Mouse (Mus musculus): Measurements from ENCODE around the gene Shisa7.
"Not testable (repeated sequence)": the region's sequence is repeated elsewhere in the genome, so short reads cannot be mapped to it uniquely, and the experiment has no call there.

The Shisa7 gene

GRCm38 (mm10) chr7:4844245-4844916 lies at the start of gene Shisa7:
Gene Shisa7 (minus strand): TSS chr7:4844696.
- no peak for DNase-seq (ENCODE audit: low read depth)

DNA sequence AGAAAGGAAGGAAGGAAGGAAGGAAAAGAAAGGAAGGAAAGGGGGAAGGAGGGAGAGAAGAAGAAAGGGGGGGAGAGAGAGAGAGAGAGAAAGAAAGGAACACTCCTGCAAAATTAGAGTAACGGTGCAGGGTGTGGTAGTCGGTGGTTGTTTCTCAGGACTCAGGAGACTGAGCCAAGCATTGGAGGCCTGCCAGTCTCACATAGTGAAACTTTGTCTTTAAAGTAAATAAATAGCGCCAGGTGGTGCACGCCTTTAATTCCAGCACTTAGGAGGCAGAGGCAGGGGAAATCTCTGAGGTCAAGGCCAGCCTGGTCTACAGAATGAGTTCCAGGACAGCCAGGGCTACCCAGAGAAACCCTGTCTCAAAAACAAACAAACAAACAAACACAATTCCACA lies 42.2 kb upstream of the Shisa7 start:
- DNase-seq (ENCODE audit: low read depth): no peak

DNA sequence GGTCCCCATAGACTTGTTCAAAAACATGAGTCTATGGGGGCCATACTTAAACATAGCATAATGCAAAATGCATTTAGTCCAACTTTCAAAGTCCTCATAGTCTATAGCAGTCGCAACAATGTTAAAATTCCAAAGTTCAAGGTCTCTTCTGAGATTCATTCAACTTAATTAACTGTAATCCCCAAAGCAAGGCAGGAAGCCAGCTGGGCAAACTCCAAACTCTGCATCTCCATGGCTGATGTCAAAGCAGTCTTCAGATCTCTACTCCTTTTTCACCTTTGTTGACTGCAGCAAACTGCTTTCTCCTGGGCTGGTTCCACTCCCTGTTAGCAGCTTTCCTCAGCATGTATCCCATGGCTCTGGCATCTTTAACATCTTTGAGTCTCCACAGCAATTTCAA lies 34.5 kb upstream of the Shisa7 start:
- DNase-seq (ENCODE audit: low read depth): not testable (repeated sequence)

DNA sequence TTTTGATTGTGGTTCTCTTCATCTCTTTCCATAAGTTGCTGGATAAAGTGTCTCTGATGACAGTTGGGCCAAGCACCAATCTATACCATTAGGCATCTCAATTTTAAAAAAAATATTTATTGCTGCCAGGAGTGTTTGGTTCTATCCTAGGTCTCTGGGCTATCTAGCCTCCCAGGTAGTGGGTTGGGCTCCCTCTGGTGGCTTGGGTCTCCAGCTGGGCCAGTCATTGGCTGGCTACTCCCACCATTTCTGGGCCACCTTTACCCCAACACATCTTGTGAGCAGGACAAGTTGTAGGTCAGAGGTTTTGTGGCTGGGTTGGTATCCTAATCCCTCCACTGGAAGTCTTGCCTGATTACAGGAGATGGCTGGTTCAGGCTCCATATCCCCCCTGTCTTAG lies 33.7 kb upstream of the Shisa7 start:
- DNase-seq (ENCODE audit: low read depth): peak; percentile 20

GRCm38 (mm10) chr7:4877226-4877625 lies 32.7 kb upstream of the Shisa7 start:
- DNase-seq (ENCODE audit: low read depth): no peak

DNA sequence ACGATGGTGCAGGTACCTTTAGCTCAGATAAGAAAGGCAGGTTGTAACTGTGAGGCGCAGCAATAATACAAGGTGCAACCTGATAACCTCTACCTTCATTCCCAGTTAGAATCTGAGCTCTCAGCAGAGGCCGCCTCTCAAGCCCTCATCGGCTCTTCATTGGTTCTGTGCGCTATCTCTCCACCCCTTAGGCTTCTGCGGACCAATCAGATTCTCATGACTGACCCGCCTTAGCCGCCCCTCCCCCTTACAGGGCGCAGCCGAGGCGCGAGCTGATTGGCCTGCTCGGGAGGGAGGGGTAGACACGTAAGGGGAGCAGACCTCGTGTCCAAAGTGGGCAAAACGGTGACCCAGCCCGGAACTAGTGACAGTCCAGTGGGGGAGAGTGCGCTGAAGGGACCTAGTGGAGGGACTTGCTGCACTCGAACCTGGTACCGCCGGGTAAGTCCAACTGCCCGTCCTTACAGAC lies 32.3 kb upstream of the Shisa7 start, which contains the start of gene Isoc2a:
Gene Isoc2a (plus strand): TSS at position 401 of the 469 bp plus-strand sequence.
- peak; percentile 95 for DNase-seq (ENCODE audit: low read depth)

GRCm38 (mm10) chr7:4870133-4870532 lies 25.6 kb upstream of the Shisa7 start, which contains the start of gene Isoc2b:
Gene Isoc2b (minus strand): TSS chr7:4870258.
- no peak for DNase-seq (ENCODE audit: low read depth)

GRCm38 (mm10) chr7:4866631-4867180 lies 22.2 kb upstream of the Shisa7 start:
- peak; percentile 37 for DNase-seq (ENCODE audit: low read depth)

DNA sequence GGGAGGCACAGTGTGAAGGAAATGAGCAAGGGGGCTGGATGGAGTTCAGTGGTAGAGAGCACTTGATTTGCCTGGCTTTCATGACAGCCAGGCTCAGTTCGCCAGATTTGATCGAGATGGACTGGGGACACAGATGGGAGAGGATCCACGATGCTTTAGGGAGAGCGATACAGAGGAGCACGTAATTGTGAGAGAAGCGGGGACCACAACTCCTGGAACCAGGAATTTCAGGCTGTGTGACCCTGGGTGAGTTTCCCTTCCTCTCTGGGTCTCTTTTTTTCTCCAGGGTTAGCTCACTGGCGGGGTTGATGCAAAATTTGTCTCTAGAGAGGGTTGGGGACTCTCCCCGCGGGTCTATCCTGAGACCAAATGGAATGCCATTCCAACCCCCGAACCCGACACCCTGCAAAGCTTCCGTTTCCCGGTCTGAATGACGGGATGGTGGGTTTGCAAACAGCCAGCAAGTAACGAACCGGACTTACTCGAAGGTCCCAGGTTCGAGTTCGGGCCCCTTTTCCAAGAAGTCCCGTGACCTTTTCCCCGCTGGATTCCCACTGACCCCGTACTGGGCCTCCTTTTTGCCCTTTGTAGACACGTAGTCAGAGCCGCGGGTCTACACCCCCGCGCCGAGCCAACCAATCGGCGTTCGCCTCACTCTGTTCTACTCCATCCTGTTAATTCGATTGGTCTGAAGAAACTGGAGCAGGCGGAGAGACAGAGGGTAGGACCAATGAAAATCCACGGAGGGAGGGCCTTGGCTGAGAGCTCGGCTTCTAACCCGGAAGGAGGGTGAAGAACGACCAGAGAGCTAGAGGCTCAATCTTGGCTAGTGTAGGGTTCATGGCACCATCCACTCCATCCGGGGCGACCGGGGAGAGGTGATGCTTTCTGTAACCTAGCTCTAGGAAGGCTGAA lies 21.3 kb upstream of the Shisa7 start:
- DNase-seq (ENCODE audit: low read depth): peak; percentile 96

- peak; percentile 72 for DNase-seq (ENCODE audit: low read depth)
These were observed 20.6 kb upstream of the Shisa7 start for GRCm38 (mm10) chr7:4865090-4865489.

DNA sequence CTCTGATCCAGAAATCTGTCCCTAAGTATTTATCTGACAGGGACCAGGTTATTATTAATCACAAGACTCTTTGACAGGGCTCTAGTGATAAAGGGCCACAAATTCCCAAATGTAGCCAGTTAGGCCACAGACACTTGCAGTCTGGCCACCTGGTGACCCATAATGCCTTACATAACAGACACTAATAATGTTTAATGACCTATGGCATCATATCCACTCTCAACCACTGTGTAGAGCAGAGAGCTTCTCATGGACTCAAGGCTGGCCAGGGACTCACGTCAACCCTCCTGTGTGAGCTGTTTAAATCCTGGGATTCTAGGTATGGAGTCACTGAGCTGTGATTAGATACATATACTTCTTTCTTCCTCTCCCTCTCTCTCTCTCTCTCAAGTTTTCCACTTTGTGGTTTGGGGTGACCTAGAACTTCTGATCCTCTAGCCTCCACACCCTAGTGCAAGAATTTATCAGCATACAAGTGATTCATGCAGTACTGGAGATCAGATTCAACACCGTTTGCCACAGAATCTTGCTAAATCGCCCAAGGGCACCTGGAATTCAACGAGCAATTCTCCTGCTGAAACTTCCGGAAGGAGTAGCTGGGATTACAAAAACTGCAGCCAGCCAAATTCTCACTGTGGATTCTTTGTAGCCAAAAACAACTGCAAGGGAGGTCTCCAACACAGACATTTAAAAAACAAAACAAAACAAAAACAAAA lies 19.8 kb upstream of the Shisa7 start:
- DNase-seq (ENCODE audit: low read depth): no peak

DNA sequence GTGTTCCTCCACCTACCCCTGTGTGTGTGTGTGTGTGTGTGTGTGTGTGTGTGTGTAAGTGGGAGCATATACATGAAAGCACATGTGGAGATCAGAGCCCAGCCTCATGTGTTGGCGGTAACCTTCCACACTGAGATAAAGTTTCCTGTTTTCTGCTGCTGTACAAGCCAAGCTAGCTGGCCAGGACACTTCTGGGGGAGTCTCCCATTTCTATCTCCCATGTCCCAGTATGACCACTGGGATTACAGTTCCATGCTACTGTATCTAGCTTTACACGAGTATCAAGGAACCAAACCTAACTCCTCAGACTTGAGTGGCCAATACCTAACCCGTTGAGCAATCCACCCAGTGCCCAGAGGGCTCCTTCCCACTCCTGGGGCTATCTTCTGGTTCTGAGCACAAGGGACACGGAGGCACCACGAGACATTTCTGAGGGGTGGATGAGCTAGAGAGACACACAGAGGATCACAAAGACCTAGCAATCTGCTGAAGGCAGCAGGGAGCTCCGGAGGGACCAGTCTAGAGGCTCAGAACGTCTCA lies 19.1 kb upstream of the Shisa7 start:
- no peak for DNase-seq (ENCODE audit: low read depth)

- DNase-seq (ENCODE audit: low read depth): peak; percentile 62
These were observed 18.5 kb upstream of the Shisa7 start for GRCm38 (mm10) chr7:4863041-4863440.

DNA sequence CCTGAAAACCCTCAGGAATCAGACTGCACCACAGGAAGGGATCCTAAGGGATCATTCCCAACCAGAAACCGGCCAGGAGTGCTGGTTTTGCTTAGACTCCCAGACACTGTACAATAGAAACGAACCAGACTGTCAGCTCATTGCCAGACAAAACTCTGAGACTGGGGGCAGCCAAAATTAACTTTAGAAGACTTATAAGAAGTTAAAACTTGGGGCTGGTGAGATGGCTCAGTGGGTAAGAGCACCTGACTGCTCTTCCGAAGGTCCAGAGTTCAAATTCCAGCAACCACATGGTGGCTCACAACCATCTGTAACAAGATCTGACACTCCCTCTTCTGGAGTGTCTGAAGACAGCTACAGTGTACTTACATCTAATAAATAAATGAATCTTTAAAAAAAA lies 16.4 kb upstream of the Shisa7 start:
- DNase-seq (ENCODE audit: low read depth): not testable (repeated sequence)

- no peak for DNase-seq (ENCODE audit: low read depth)
These were observed 15.0 kb upstream of the Shisa7 start for GRCm38 (mm10) chr7:4859418-4859978.

GRCm38 (mm10) chr7:4857321-4857720 lies 12.8 kb upstream of the Shisa7 start:
- DNase-seq (ENCODE audit: low read depth): no peak

DNA sequence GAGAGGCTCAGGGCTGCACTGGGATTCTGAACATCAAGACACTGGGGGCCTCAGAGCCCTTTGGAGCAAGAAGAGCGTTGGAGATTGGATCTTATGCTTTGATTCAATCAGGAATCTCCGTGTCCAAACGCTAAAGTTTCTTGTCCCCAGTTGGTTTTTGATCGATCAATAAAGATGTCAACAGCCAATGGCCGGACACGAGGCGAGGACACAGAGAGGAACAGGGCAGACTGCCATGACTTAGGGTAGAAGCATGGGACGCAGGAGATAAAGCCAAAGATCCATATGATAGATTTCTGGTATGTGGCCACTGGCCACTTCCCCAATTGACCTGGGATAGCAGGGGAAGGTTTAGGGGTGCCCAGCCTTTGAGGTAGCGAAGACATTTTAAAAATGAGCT lies 12.0 kb upstream of the Shisa7 start:
- no peak for DNase-seq (ENCODE audit: low read depth)

DNA sequence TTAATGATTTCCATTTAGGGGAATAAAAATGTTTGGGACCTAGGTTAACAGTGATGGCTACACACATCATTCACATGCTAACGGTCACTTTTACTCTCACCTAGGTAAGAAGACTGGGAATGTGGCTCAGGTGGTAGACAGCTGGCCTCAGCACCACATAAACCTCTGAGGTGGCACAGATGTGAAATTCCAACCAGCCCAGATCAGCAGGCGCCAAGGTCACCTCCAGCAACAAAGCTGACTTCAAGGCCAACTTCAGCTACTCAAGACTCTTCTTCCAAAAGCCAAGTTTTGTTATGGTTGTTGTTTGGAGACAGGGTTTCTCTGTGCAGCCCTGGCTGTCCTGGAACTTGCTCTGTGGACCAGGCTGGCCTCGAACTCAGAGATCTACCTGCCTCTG lies 9.1 kb upstream of the Shisa7 start:
- no peak for DNase-seq (ENCODE audit: low read depth)

- DNase-seq (ENCODE audit: low read depth): no peak
These were observed 6.8 kb upstream of the Shisa7 start for GRCm38 (mm10) chr7:4851315-4851688.

GRCm38 (mm10) chr7:4850621-4851314 lies 6.3 kb upstream of the Shisa7 start:
- no peak for DNase-seq (ENCODE audit: low read depth)

DNA sequence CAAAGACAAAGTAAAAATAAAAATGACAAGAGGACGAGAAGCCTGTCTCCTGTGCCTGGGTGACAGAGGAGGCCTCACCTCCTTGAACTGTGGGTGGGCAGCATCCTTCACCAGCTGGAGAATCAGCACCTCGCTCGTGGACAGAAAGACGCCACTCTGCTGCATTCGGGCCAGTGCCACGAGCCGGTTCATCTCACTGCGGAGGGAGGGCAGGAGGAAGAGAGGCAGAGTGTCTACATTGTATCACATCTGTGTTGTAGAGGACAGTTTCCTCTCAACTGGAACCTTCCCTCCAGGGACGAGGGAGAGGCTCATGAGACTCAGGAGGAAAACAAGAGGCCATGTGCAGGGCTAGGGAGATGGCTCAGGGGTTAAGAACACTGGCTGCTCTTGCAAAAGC lies 4.9 kb upstream of the Shisa7 start:
- no peak for DNase-seq (ENCODE audit: low read depth)

All from 416B (cell line).